Mouse (Mus musculus): ENCODE results near the gene Rap1gap. TPM values are rescaled to one million over a fixed set of nuclear protein-coding genes. Genes with fewer than 3 reads are reported as not detected.

Gene Rap1gap
- polyA plus RNA-seq, 1 experiment from 2014 or later = 51.6 TPM

DNA sequence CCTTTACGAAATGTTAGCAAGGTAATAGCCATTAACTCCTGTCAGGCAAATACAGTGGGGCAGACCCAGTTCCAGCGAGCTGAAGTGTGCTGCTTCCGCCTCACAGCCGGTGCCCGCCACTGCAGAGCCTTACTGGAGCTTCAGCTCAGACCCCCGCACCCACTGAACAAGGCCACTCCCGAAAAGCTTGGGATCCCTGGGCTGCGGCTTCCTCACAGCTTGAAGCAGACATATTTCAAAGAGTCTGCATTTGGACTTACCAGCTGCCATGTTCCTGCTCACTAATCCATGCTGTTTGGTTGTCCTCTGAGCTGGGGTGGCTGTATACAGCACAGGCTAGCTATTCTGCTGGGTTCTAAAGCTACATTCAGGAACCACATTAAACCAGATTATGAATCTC, 6.9 kb upstream of the Rap1gap start:
- H3K4me1 ChIP-seq (replicated peaks; ENCODE audit: control insufficient read depth, insufficient read depth, low read length) = peaks cover 7% of the 10 kb centered on the region
- ATAC-seq = no peak
- no peak overlapping the region for H3K9ac ChIP-seq (replicated peaks; ENCODE audit: low read depth, low read length)
- H3K27me3 ChIP-seq (replicated peaks; ENCODE audit: control insufficient read depth, insufficient read depth, low read length) = no peaks in the 10 kb centered on the region
- no peaks in the 10 kb centered on the region for H3K9me3 ChIP-seq (ENCODE audit: control insufficient read depth, low read length)
- H3K4me2 ChIP-seq (ENCODE audit: low read length) = no peak overlapping the region
- H3K4me3 ChIP-seq (replicated peaks; ENCODE audit: low read length) = no peak overlapping the region
- 76% methylated on average over 8 of the region's 8 CpGs for WGBS
- H3K36me3 ChIP-seq (ENCODE audit: control insufficient read depth, insufficient read depth) = peaks cover 12% of the 10 kb centered on the region
- no peak overlapping the region for H3K27ac ChIP-seq (ENCODE audit: low read length)

DNA sequence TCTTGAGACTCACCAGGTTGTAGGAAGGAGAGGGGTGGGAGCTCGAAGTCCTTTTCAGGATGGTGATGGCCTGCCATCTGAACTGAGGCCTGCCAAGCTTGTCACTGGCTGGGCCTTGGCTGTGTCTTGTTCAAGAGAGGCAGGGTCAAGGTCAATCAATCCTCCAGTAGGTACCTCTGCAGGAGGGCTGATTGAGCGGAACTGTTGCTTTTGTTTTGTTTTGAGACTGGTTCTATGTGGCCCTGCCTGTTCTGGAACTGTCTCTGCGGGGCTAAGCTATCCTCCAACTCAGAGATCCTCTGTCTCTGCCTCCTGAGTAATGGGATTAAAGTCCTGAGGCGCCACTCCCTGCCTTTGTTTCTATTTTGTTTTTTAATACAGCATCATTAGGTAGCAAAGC, 5.0 kb upstream of the Rap1gap start:
- ATAC-seq = no peak
- no peak overlapping the region for H3K4me3 ChIP-seq (replicated peaks; ENCODE audit: low read length)
- H3K27ac ChIP-seq (ENCODE audit: low read length) = no peak overlapping the region
- 55% methylated on average over 4 of the region's 4 CpGs for WGBS
- no peaks in the 10 kb centered on the region for H3K27me3 ChIP-seq (replicated peaks; ENCODE audit: control insufficient read depth, insufficient read depth, low read length)
- H3K9me3 ChIP-seq (ENCODE audit: control insufficient read depth, low read length) = no peaks in the 10 kb centered on the region
- H3K9ac ChIP-seq (replicated peaks; ENCODE audit: low read depth, low read length) = no peak overlapping the region
- peaks cover 5% of the 10 kb centered on the region for H3K36me3 ChIP-seq (ENCODE audit: control insufficient read depth, insufficient read depth)
- H3K4me1 ChIP-seq (replicated peaks; ENCODE audit: control insufficient read depth, insufficient read depth, low read length) = peaks cover 20% of the 10 kb centered on the region
- H3K4me2 ChIP-seq (ENCODE audit: low read length) = no peak overlapping the region

DNA sequence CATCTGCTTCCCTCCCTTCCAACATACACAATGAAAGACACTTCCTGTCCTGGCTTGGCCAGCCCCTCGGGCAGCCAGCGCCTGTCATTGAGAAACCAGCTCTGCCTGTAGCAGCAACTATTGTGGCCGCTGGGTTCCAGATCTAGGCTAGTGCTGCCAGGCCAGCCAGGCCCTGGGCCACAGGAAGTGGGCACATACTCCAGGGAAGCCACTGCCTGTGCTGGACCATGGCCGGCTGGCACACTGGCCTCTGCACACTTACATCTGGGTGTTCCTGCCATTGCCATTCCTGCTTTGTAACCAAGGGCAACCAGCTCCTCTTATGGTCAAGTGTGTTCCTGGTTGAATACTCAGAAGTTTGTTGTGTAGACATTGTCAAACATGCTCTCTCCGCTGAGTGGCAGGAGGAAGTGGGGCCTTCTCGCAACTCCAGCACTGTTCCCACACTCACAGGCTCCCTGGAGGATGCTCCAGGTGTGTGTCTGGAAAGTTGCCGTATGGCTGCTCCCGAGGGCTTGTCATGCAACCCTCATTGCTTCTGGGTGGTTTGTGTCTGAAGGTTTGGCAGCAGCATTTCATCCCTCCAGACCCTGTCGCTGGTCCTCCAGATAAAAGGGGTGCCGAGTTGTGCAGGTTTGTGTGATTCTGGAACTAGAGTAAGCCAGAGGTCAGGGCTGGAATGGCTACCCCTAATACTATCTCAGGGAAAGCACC, 4.0 kb upstream of the Rap1gap start:
- Histone ChIP-seq H3K27me3 (replicated peaks; ENCODE audit: control insufficient read depth, insufficient read depth, low read length) (no peaks in the 10 kb centered on the region), H3K9ac (replicated peaks; ENCODE audit: low read depth, low read length) (no peak overlapping the region), H3K27ac (ENCODE audit: low read length) (no peak overlapping the region), H3K4me1 (replicated peaks; ENCODE audit: control insufficient read depth, insufficient read depth, low read length) (peaks cover 23% of the 10 kb centered on the region), H3K9me3 (ENCODE audit: control insufficient read depth, low read length) (no peaks in the 10 kb centered on the region), H3K4me2 (ENCODE audit: low read length) (no peak overlapping the region), H3K4me3 (replicated peaks; ENCODE audit: low read length) (no peak overlapping the region), H3K36me3 (ENCODE audit: control insufficient read depth, insufficient read depth) (peaks cover 5% of the 10 kb centered on the region)
- 58% methylated on average over 10 of the region's 10 CpGs for WGBS
- ATAC-seq = no peak

DNA sequence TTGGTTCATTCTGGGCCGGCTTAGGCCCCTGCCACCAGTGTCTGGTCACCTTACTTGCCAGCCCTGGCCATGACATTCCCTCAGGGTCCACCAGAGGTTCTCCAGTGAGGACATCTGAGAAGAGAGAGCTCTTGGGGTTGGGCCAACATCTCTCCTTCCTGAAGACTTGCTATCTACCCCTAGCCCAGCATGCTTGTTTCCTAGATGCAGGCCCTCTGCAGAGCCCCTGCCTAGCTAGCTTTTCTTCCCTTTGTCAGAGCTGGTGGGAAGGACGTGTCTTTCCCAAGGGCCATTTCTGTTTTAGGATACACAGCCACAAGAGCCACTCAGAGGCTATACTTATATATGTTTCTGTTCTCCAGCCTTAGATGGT, 3.5 kb upstream of the Rap1gap start:
- H3K9ac ChIP-seq (replicated peaks; ENCODE audit: low read depth, low read length) = no peak overlapping the region
- H3K36me3 ChIP-seq (ENCODE audit: control insufficient read depth, insufficient read depth) = peaks cover 1% of the 10 kb centered on the region
- H3K4me3 ChIP-seq (replicated peaks; ENCODE audit: low read length) = no peak overlapping the region
- no peak overlapping the region for H3K4me2 ChIP-seq (ENCODE audit: low read length)
- ATAC-seq = no peak
- H3K27me3 ChIP-seq (replicated peaks; ENCODE audit: control insufficient read depth, insufficient read depth, low read length) = no peaks in the 10 kb centered on the region
- 51% methylated on average over 2 of the region's 2 CpGs for WGBS
- no peak overlapping the region for H3K27ac ChIP-seq (ENCODE audit: low read length)
- H3K4me1 ChIP-seq (replicated peaks; ENCODE audit: control insufficient read depth, insufficient read depth, low read length) = peaks cover 24% of the 10 kb centered on the region
- H3K9me3 ChIP-seq (ENCODE audit: control insufficient read depth, low read length) = no peaks in the 10 kb centered on the region

DNA sequence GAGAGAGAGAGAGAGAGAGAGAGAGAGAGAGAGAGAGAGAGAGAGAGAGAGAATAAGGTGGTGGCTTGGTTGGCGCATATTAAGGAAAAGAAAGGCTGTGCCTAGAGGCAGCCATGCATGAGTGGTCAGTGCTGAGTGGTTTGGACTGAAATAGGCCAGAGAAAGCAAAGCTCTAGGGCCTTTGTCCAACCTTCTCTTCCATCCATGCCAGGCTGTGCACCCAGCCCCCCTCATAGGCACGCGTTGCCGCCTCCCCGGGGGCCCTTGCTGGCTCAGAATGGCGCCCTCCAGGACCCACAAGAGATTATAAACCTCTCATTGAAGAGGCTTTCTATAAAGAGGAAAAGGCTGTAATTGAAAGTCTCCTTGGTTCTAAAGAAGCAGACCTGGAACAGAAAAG, 3.0 kb upstream of the Rap1gap start:
- H3K9ac ChIP-seq (replicated peaks; ENCODE audit: low read depth, low read length) = no peak overlapping the region
- ATAC-seq = 0 out of 2 replicates have a peak, but pooled peaks have one; percentile 13
- WGBS = 20% methylated on average over 6 of the region's 6 CpGs
- no peak overlapping the region for H3K4me3 ChIP-seq (replicated peaks; ENCODE audit: low read length)
- no peaks in the 10 kb centered on the region for H3K36me3 ChIP-seq (ENCODE audit: control insufficient read depth, insufficient read depth)
- H3K27me3 ChIP-seq (replicated peaks; ENCODE audit: control insufficient read depth, insufficient read depth, low read length) = no peaks in the 10 kb centered on the region
- no peak overlapping the region for H3K4me2 ChIP-seq (ENCODE audit: low read length)
- peaks cover 28% of the 10 kb centered on the region for H3K4me1 ChIP-seq (replicated peaks; ENCODE audit: control insufficient read depth, insufficient read depth, low read length)
- 0 out of 2 replicates have a peak overlapping the region, but pooled peaks have one; percentile 10 for H3K27ac ChIP-seq (ENCODE audit: low read length)
- no peaks in the 10 kb centered on the region for H3K9me3 ChIP-seq (ENCODE audit: control insufficient read depth, low read length)

DNA sequence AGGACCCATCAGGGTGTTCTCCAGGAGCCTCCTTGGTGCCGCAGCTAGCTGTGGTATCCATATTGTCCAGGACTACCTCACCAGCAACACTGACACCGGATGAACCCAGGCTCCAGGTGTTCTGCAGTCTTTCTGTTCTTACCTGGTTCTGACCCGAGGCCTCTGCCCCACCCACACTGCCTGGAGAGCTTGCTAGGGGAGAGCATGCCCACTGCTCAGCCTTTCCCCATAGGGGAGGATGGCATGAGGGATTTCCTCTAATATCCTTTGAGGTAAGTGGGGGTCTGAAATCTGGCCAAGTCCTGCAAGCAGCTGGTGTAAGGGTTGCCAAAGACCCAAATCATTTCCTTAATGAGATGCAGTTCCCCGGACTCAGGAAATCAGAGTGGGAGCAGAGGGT, 1.0 kb upstream of the Rap1gap start:
- Histone ChIP-seq H3K27me3 (replicated peaks; ENCODE audit: control insufficient read depth, insufficient read depth, low read length) (no peaks in the 10 kb centered on the region), H3K27ac (ENCODE audit: low read length) (no peak overlapping the region), H3K36me3 (ENCODE audit: control insufficient read depth, insufficient read depth) (no peaks in the 10 kb centered on the region), H3K4me1 (replicated peaks; ENCODE audit: control insufficient read depth, insufficient read depth, low read length) (peaks cover 44% of the 10 kb centered on the region), H3K4me3 (replicated peaks; ENCODE audit: low read length) (no peak overlapping the region), H3K4me2 (ENCODE audit: low read length) (no peak overlapping the region), H3K9me3 (ENCODE audit: control insufficient read depth, low read length) (no peaks in the 10 kb centered on the region), H3K9ac (replicated peaks; ENCODE audit: low read depth, low read length) (no peak overlapping the region)
- WGBS = 69% methylated on average over 4 of the region's 4 CpGs
- no peak for ATAC-seq

DNA sequence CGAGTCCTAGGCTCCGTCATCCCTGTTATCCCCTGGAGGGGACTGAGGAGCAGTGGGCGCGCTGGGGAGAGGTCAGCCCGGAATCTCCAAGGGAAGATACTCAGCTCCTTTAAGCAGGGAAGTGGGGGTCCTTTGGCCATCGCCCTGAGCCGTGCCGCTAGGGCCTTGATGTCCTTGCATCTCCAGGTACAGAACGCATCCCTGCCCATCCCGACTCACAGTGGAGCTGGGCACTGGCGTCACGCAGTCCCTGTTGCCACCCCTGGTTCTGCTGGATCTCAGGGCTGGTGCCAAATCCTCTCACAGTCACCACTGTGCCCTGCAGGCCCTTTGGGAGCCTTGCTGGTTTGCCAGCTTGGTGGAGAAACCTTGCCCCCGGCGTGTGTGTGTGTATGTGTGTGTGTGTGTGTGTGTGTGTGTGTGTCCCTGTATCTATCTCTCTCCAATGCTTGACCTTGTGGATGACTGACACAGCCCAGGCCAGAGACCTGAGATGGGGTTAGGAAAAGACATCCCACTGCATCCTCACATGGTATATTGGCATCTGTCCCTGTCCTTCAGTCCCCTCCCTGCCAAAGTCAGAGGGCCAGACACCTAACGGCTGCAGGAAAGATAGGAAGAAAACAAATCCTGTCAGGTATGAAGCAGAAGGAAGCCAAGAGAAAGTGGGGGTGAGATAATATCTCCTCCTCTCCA, 602 bp downstream of the Rap1gap start:
- peak overlapping the region; percentile 84 for H3K9ac ChIP-seq (replicated peaks; ENCODE audit: low read depth, low read length)
- peak overlapping the region; percentile 91 for H3K4me2 ChIP-seq (ENCODE audit: low read length)
- H3K4me3 ChIP-seq (replicated peaks; ENCODE audit: low read length) = peak overlapping the region; percentile 67
- H3K27me3 ChIP-seq (replicated peaks; ENCODE audit: control insufficient read depth, insufficient read depth, low read length) = no peaks in the 10 kb centered on the region
- WGBS = 11% methylated on average over 15 of the region's 15 CpGs
- H3K36me3 ChIP-seq (ENCODE audit: control insufficient read depth, insufficient read depth) = no peaks in the 10 kb centered on the region
- H3K4me1 ChIP-seq (replicated peaks; ENCODE audit: control insufficient read depth, insufficient read depth, low read length) = peaks cover 44% of the 10 kb centered on the region
- no peaks in the 10 kb centered on the region for H3K9me3 ChIP-seq (ENCODE audit: control insufficient read depth, low read length)
- no peak overlapping the region for H3K27ac ChIP-seq (ENCODE audit: low read length)
- ATAC-seq = peak; percentile 39

DNA sequence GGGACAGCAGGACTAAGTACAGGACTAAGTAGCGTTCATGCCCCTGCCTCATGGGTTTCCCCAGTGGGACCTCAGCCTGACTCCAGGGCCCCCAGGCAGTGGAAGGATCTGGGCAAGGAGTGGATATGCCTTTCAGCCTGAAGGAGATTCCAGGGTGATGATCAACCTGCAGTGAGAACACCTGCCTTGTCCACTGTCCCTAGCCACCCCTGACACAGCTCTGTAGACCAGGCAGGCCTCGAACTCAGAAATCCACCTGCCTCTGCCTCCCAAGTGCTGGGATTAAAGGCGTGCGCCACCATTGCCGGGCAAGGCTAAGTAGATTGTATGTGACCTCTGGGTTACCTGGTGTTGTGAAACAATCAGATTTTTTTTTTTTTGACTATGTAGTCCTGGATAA, 1.3 kb downstream of the Rap1gap start:
- H3K4me1 ChIP-seq (replicated peaks; ENCODE audit: control insufficient read depth, insufficient read depth, low read length) = peaks cover 41% of the 10 kb centered on the region
- no peaks in the 10 kb centered on the region for H3K36me3 ChIP-seq (ENCODE audit: control insufficient read depth, insufficient read depth)
- H3K4me3 ChIP-seq (replicated peaks; ENCODE audit: low read length) = no peak overlapping the region
- no peak overlapping the region for H3K27ac ChIP-seq (ENCODE audit: low read length)
- no peak overlapping the region for H3K9ac ChIP-seq (replicated peaks; ENCODE audit: low read depth, low read length)
- no peak for ATAC-seq
- peak overlapping the region; percentile 91; the same call in 1 of the 2 replicates for H3K4me2 ChIP-seq (ENCODE audit: low read length)
- no peaks in the 10 kb centered on the region for H3K27me3 ChIP-seq (replicated peaks; ENCODE audit: control insufficient read depth, insufficient read depth, low read length)
- WGBS = 91% methylated on average over 5 of the region's 5 CpGs
- H3K9me3 ChIP-seq (ENCODE audit: control insufficient read depth, low read length) = no peaks in the 10 kb centered on the region

DNA sequence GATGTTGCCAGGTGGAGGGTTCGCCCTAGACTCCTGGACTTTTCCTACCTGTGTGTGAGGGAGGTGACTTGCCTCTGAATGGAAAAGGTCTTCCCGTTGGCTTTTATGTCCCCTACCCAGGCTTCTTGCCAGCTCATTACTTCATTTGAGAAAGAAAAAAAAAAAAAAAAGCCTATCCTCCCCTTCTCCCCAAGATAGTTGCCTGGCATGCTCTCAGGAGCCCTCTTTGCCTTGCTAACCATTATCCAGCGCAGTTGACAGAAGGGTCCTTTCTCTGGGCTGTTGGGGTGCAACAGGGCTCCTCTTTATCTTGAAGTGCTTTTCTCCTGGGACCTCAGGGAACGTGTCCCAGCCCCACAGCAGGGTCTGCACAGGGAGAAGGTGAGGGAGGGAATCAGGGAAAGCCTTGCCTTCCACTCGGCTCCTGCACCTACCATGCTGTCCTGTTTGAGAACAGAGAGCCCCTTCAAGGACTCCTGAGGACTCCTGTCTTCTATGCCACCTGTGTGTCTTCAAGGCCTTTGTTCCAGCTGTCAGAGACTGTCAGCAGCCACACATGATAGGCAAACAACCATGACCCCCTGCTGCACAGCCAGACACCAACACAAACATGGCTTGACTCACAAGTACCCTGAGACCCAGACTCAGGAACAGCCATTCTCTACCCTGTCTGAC, 1.9 kb downstream of the Rap1gap start:
- no peaks in the 10 kb centered on the region for H3K9me3 ChIP-seq (ENCODE audit: control insufficient read depth, low read length)
- H3K27me3 ChIP-seq (replicated peaks; ENCODE audit: control insufficient read depth, insufficient read depth, low read length) = no peaks in the 10 kb centered on the region
- ATAC-seq = no peak
- 39% methylated on average over 5 of the region's 5 CpGs for WGBS
- H3K27ac ChIP-seq (ENCODE audit: low read length) = no peak overlapping the region
- no peak overlapping the region for H3K9ac ChIP-seq (replicated peaks; ENCODE audit: low read depth, low read length)
- H3K4me2 ChIP-seq (ENCODE audit: low read length) = no peak overlapping the region
- H3K4me1 ChIP-seq (replicated peaks; ENCODE audit: control insufficient read depth, insufficient read depth, low read length) = peaks cover 41% of the 10 kb centered on the region
- no peak overlapping the region for H3K4me3 ChIP-seq (replicated peaks; ENCODE audit: low read length)
- no peaks in the 10 kb centered on the region for H3K36me3 ChIP-seq (ENCODE audit: control insufficient read depth, insufficient read depth)

Measured in forebrain, embryonic 16.5 days (tissue).